Mouse (Mus musculus): ENCODE results near the gene Psen2. TPM values are rescaled to one million over a fixed set of nuclear protein-coding genes. Genes with fewer than 3 reads are reported as not detected.

The Psen2 gene
- polyA plus RNA-seq, 1 experiment from 2014 or later, result 13.8 TPM

GRCm38 (mm10) chr1:180192866-180193265 is 70.4 kb downstream of the Psen2 start:
- Histone ChIP-seq H3K27ac (replicated peaks) (no peak overlapping the region), H3K9me3 (no peaks in the 10 kb centered on the region), H3K9ac (replicated peaks) (no peak overlapping the region), H3K4me2 (replicated peaks) (no peak overlapping the region), H3K36me3 (no peaks in the 10 kb centered on the region), H3K27me3 (0 out of 2 replicates have a peak, but pooled peaks cover 6% of the 10 kb centered on the region), H3K4me3 (no peak overlapping the region), H3K4me1 (peaks cover 14% of the 10 kb centered on the region)
- 55% methylated on average over 4 of the region's 4 CpGs for WGBS
- ATAC-seq (replicated peaks), result no peak

DNA sequence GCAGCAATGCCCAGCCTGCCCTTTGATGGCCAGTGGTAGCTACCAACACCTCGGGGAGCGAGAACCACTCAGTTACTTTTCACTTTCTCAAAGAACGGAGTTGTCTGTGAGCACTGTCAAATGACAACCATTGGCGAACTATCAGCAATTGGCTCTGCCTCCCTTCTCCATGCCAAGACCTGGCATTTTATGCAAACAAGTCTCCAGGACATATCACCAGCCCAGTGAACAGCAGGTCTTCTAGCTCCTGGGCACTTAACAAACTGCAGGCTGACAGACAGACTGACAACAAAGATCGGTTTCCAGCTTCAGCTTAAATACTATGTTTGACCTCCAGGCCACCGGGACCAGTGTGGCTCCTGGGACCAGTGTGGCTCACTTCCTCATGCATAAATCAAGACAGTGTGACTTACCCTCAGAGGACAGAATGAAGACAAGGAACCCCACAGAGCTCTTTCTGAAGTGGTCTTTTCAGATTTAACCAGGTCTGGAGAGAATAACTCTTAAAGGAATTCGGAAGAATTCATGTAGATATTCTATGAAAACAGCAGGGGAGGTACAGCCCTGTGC is 71.5 kb downstream of the Psen2 start:
- Histone ChIP-seq H3K4me1 (peaks cover 14% of the 10 kb centered on the region), H3K27me3 (0 out of 2 replicates have a peak, but pooled peaks cover 6% of the 10 kb centered on the region), H3K4me2 (replicated peaks) (no peak overlapping the region), H3K9me3 (no peaks in the 10 kb centered on the region), H3K27ac (replicated peaks) (no peak overlapping the region), H3K9ac (replicated peaks) (no peak overlapping the region), H3K4me3 (no peak overlapping the region), H3K36me3 (no peaks in the 10 kb centered on the region)
- 72% methylated on average over 7 of the region's 7 CpGs for WGBS
- no peak for ATAC-seq (replicated peaks)

- no peak overlapping the region for H3K4me2 ChIP-seq (replicated peaks)
- H3K36me3 ChIP-seq, result no peaks in the 10 kb centered on the region
- H3K27me3 ChIP-seq, result 0 out of 2 replicates have a peak, but pooled peaks cover 6% of the 10 kb centered on the region
- H3K9ac ChIP-seq (replicated peaks), result no peak overlapping the region
- ATAC-seq (replicated peaks), result no peak
- H3K4me3 ChIP-seq, result no peak overlapping the region
- 86% methylated on average over 8 of the region's 8 CpGs for WGBS
- H3K9me3 ChIP-seq, result no peaks in the 10 kb centered on the region
- H3K4me1 ChIP-seq, result peaks cover 8% of the 10 kb centered on the region
- H3K27ac ChIP-seq (replicated peaks), result no peak overlapping the region
These were observed 72.1 kb downstream of the Psen2 start for GRCm38 (mm10) chr1:180191112-180191511.

DNA sequence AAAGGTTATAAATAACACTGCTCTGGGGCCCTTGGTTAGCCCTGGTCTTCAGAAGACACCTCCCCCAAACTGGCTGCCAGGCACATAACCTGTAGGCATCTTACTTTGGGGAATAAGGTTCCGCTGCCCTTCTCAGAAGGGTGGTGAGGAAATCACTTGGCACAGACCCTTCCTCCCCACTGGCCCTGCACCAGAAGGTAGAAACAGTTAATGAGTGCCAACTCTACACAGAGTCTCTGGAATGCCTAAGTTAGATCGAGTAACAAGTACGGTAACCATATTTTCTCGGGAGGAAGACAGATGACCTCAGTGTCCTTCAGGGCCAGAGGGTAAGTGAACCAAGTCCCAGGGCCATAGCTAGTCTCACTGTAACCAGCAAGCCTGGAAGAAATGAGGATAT is 74.3 kb downstream of the Psen2 start:
- Histone ChIP-seq H3K4me2 (replicated peaks) (no peak overlapping the region), H3K9me3 (no peaks in the 10 kb centered on the region), H3K4me3 (no peak overlapping the region), H3K4me1 (no peaks in the 10 kb centered on the region), H3K27me3 (no peaks in the 10 kb centered on the region), H3K27ac (replicated peaks) (no peak overlapping the region), H3K36me3 (no peaks in the 10 kb centered on the region), H3K9ac (replicated peaks) (no peak overlapping the region)
- ATAC-seq (replicated peaks), result no peak
- 94% methylated on average over 4 of the region's 4 CpGs for WGBS

GRCm38 (mm10) chr1:180186371-180186770 is 76.9 kb downstream of the Psen2 start:
- Histone ChIP-seq H3K27ac (replicated peaks) (no peak overlapping the region), H3K4me2 (replicated peaks) (no peak overlapping the region), H3K4me3 (no peak overlapping the region), H3K9me3 (no peaks in the 10 kb centered on the region), H3K36me3 (no peaks in the 10 kb centered on the region), H3K4me1 (no peaks in the 10 kb centered on the region), H3K9ac (replicated peaks) (no peak overlapping the region), H3K27me3 (no peaks in the 10 kb centered on the region)
- ATAC-seq (replicated peaks), result no peak
- 90% methylated on average over 3 of the region's 3 CpGs for WGBS

DNA sequence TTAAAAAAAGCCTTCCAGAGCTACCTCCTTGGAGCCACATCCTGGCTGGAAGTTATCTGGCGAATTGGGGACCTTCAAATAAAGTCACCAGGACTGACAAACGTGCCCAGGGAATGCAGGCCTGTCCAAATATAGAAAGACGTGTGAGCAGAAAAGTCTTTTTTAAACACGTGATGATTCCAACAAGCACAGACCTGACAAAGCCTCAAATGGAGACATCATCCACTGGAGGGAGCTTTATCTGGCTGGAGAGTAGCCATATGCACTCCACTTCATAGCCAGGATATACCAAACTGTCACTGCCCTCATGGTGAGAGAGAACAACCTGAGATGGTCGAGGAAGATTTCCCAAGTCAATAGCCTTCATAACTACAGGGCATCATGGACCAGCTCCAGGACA is 77.4 kb downstream of the Psen2 start:
- no peak for ATAC-seq (replicated peaks)

DNA sequence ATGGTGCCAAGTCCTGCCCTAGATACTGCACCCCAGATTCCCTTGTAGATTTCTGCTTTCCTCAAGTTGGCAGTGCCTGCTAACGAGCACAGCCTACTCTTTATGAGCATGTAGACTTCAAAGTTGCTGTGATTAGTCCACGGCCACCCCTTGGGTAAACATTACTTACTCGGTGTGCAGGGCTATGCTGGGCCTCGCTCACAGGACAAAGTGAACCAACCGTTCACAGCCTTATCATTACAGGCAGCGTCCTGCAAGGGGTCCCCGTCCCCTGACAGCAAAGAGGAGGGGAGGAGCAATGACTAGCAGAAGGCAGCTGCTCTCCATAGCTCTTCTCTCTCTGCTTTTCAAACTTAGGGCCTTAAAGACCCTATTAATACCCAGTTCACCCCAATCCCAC is 78.5 kb downstream of the Psen2 start:
- no peaks in the 10 kb centered on the region for H3K4me1 ChIP-seq
- H3K9ac ChIP-seq (replicated peaks), result no peak overlapping the region
- H3K27me3 ChIP-seq, result no peaks in the 10 kb centered on the region
- H3K36me3 ChIP-seq, result no peaks in the 10 kb centered on the region
- 42% methylated on average over 7 of the region's 7 CpGs for WGBS
- ATAC-seq (replicated peaks), result no peak
- no peaks in the 10 kb centered on the region for H3K9me3 ChIP-seq
- no peak overlapping the region for H3K4me3 ChIP-seq
- H3K4me2 ChIP-seq (replicated peaks), result no peak overlapping the region
- H3K27ac ChIP-seq (replicated peaks), result no peak overlapping the region

More for the DNA sequence above, 77.4 kb downstream of the Psen2 start:
- Histone ChIP-seq H3K9ac (replicated peaks) (no peak overlapping the region), H3K27me3 (no peaks in the 10 kb centered on the region), H3K36me3 (no peaks in the 10 kb centered on the region), H3K4me2 (replicated peaks) (no peak overlapping the region), H3K9me3 (no peaks in the 10 kb centered on the region), H3K27ac (replicated peaks) (no peak overlapping the region), H3K4me1 (no peaks in the 10 kb centered on the region), H3K4me3 (no peak overlapping the region)
- 72% methylated on average over 5 of the region's 5 CpGs for WGBS

DNA sequence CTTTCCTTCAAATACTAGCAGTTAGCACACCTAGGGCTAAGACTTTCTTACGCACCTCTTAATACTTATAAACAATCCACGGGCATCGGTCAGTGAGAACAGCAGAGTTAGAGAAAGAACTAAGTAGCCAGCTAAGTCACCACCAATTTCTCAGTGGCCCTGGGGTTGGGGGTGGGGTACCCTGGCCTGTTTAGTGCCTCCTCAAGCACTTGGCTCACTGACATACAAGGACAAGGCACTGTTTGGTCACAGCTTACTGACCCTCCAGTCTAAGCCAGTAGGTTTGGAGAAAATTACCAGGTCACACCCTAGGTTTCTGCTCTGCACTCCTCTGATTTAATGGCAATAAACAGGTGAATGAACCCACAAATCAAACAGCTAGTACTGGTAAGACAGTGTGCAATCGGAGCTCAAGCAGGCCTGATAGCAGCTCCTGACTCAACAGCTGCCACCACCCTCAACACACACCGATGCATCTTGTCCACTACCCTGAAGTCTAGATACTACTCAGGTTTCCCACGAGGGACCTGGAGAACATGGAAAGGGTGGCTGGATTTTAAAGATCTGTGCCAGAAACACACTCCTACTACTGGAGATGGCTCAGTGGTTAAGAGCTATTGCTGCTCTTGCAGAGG is 79.6 kb downstream of the Psen2 start:
- H3K4me2 ChIP-seq (replicated peaks), result no peak overlapping the region
- no peaks in the 10 kb centered on the region for H3K27me3 ChIP-seq
- no peak overlapping the region for H3K27ac ChIP-seq (replicated peaks)
- no peaks in the 10 kb centered on the region for H3K36me3 ChIP-seq
- no peak for ATAC-seq (replicated peaks)
- H3K9ac ChIP-seq (replicated peaks), result no peak overlapping the region
- H3K9me3 ChIP-seq, result no peaks in the 10 kb centered on the region
- no peaks in the 10 kb centered on the region for H3K4me1 ChIP-seq
- WGBS, result 94% methylated on average over 6 of the region's 6 CpGs
- H3K4me3 ChIP-seq, result no peak overlapping the region

GRCm38 (mm10) chr1:180182731-180183130 is 80.5 kb downstream of the Psen2 start:
- Histone ChIP-seq H3K36me3 (no peaks in the 10 kb centered on the region), H3K4me3 (no peak overlapping the region), H3K4me2 (replicated peaks) (no peak overlapping the region), H3K9ac (replicated peaks) (no peak overlapping the region), H3K9me3 (no peaks in the 10 kb centered on the region), H3K27ac (replicated peaks) (no peak overlapping the region), H3K27me3 (no peaks in the 10 kb centered on the region), H3K4me1 (no peaks in the 10 kb centered on the region)
- 88% methylated on average over 3 of the region's 3 CpGs for WGBS
- ATAC-seq (replicated peaks), result no peak

- H3K27me3 ChIP-seq, result no peaks in the 10 kb centered on the region
- ATAC-seq (replicated peaks), result no peak
These were observed 81.3 kb downstream of the Psen2 start for GRCm38 (mm10) chr1:180181966-180182319.

GRCm38 (mm10) chr1:180181304-180181965 is 81.8 kb downstream of the Psen2 start:
- Histone ChIP-seq H3K9ac (replicated peaks) (no peak overlapping the region), H3K36me3 (no peaks in the 10 kb centered on the region), H3K27ac (replicated peaks) (no peak overlapping the region), H3K4me1 (no peaks in the 10 kb centered on the region), H3K4me3 (no peak overlapping the region), H3K9me3 (no peaks in the 10 kb centered on the region), H3K27me3 (no peaks in the 10 kb centered on the region), H3K4me2 (replicated peaks) (no peak overlapping the region)
- WGBS, result 91% methylated on average over 7 of the region's 7 CpGs
- ATAC-seq (replicated peaks), result no peak

More at GRCm38 (mm10) chr1:180181966-180182319, 81.3 kb downstream of the Psen2 start:
- Histone ChIP-seq H3K4me2 (replicated peaks) (no peak overlapping the region), H3K4me3 (no peak overlapping the region), H3K36me3 (no peaks in the 10 kb centered on the region), H3K9ac (replicated peaks) (no peak overlapping the region), H3K9me3 (no peaks in the 10 kb centered on the region), H3K4me1 (no peaks in the 10 kb centered on the region), H3K27ac (replicated peaks) (no peak overlapping the region)
- WGBS, result 88% methylated on average over 9 of the region's 9 CpGs

- Histone ChIP-seq H3K36me3 (no peaks in the 10 kb centered on the region), H3K9me3 (no peaks in the 10 kb centered on the region), H3K27me3 (no peaks in the 10 kb centered on the region), H3K4me2 (replicated peaks) (no peak overlapping the region), H3K4me3 (no peak overlapping the region), H3K9ac (replicated peaks) (no peak overlapping the region), H3K4me1 (no peaks in the 10 kb centered on the region), H3K27ac (replicated peaks) (no peak overlapping the region)
- WGBS, result 96% methylated on average over 2 of the region's 2 CpGs
- ATAC-seq (replicated peaks), result no peak
These were observed 83.4 kb downstream of the Psen2 start for GRCm38 (mm10) chr1:180179840-180180239.
